Mouse (Mus musculus) heart, embryonic 14.5 days (tissue): ENCODE measurements around the gene Narfl. TPM values are rescaled to one million over a fixed set of nuclear protein-coding genes. Genes with fewer than 3 reads are reported as not detected.

Experiments
- ATAC-seq: fragments of 200-750 bp; cut with Nextera tagmentation; 2 replicates; pipeline ENCODE4 v1.8.0; 2017; ENCODE audit warnings: low read depth, moderate TSS enrichment; ENCODE audit not compliant: insufficient number of reproducible peaks, insufficient read depth, low FRiP score
- H3K27ac ChIP-seq, 2 experiments: fragments of 200-500 bp in 1 of 2; fragments of 300-500 bp in 1 of 2; sonication (generic) in 1 of 2; replicated peaks in 1 of 2; 2 replicates each; pipeline ENCODE4 v1.5.1; 2012 to 2014; ENCODE audit warnings: low read depth in 2 of 2, low read length in 2 of 2, control low read depth in 1 of 2, mild to moderate bottlenecking in 1 of 2, mixed read lengths in 1 of 2; ENCODE audit not compliant: control insufficient read depth in 1 of 2, insufficient read depth in 1 of 2
- H3K27me3 ChIP-seq: fragments of 300-500 bp; sonication (generic); 2 replicates; pipeline ENCODE4 v1.6.1; 2014; ENCODE audit warnings: mild to moderate bottlenecking, low read length, control low read depth; ENCODE audit not compliant: control insufficient read depth, insufficient read depth
- H3K36me3 ChIP-seq: fragments of 300-500 bp; sonication (generic); 2 replicates; pipeline ENCODE4 v1.6.1; 2014; ENCODE audit warnings: mild to moderate bottlenecking, control low read depth, low read length, mixed read lengths; ENCODE audit not compliant: control insufficient read depth, insufficient read depth
- H3K4me1 ChIP-seq, 2 experiments: fragments of 200-500 bp in 1 of 2; fragments of 300-500 bp in 1 of 2; sonication (generic) in 1 of 2; 2 replicates each; pipeline ENCODE4 v1.6.1; 2012 to 2014; ENCODE audit warnings: low read length in 2 of 2, control low read depth in 1 of 2, mixed read lengths in 1 of 2; ENCODE audit not compliant: control insufficient read depth in 2 of 2, insufficient read depth in 2 of 2
- H3K4me2 ChIP-seq: fragments of 300-500 bp; sonication (generic); 2 replicates; pipeline ENCODE4 v1.6.1; 2014; ENCODE audit warnings: mild to moderate bottlenecking, low read length
- H3K4me3 ChIP-seq, 2 experiments: fragments of 200-500 bp in 1 of 2; fragments of 300-500 bp in 1 of 2; sonication (generic) in 1 of 2; 2 replicates each; pipeline ENCODE4 v1.5.1; 2012 to 2014; ENCODE audit warnings: low read length in 2 of 2, mild to moderate bottlenecking in 2 of 2, control low read depth in 1 of 2, low read depth in 1 of 2, moderate library complexity in 1 of 2; ENCODE audit not compliant: control insufficient read depth in 1 of 2, insufficient read depth in 1 of 2
- H3K9ac ChIP-seq: fragments of 300-500 bp; sonication (generic); 2 replicates; pipeline ENCODE4 v1.6.1; 2014; ENCODE audit warnings: mild to moderate bottlenecking, low read length
- H3K9me3 ChIP-seq: fragments of 300-500 bp; sonication (generic); 2 replicates; pipeline ENCODE4 v1.6.1; 2016; ENCODE audit warnings: low read length, control low read depth; ENCODE audit not compliant: control insufficient read depth
- WGBS: fragments of 180-500 bp; shearing (Covaris S2); extraction: QIAGEN DNeasy Blood & Tissue Kit; methylation state at CpG from one replicate; pipeline ENCODE4 v1.1.7; 2014; 5-methylcytosine and 5-hydroxymethylcytosine counted together
- polyA plus RNA-seq: library from polyadenylated mRNA; unstranded; fragments of >200 nt; fragmentation: Nextera tagmentation; extraction: Ambion mirVana; gene quantifications from 2 replicates; pipeline ENCODE4 v1.2.1, GENCODE M21; 2014

The Narfl gene
- polyA plus RNA-seq, 1 experiment from 2014 or later: 37.2 TPM

- Histone ChIP-seq H3K9ac (no peak overlapping the region), H3K9me3 (no peaks in the 10 kb centered on the region), H3K4me2 (no peak overlapping the region), H3K27ac (no peak overlapping the region), H3K36me3 (peaks cover 11% of the 10 kb centered on the region), H3K27me3 (no peaks in the 10 kb centered on the region), H3K4me3 (no peak overlapping the region), H3K4me1 (peaks cover 21 to 36% of the 10 kb centered on the region in 2 experiments)
- WGBS: 81% methylated on average over 13 of the region's 13 CpGs
- no peak for ATAC-seq
Measured at GRCm38 (mm10) chr17:25794197-25794596, 20.6 kb downstream of the Narfl start.

GRCm38 (mm10) chr17:25794998-25795397, 21.4 kb downstream of the Narfl start:
- no peak for ATAC-seq
- Histone ChIP-seq H3K4me1 (peaks cover 21 to 36% of the 10 kb centered on the region in 2 experiments), H3K36me3 (0 out of 2 replicates have a peak, but pooled peaks cover 3% of the 10 kb centered on the region), H3K27me3 (no peaks in the 10 kb centered on the region), H3K27ac (no peak overlapping the region), H3K4me2 (no peak overlapping the region), H3K4me3 (no peak overlapping the region), H3K9me3 (no peaks in the 10 kb centered on the region), H3K9ac (no peak overlapping the region)
- 87% methylated on average over 17 of the region's 17 CpGs for WGBS

- 0 out of 4 replicates have a peak within 1 kb of the TSS, but pooled peaks of 1 of the 2 experiments have one; percentile 24 for H3K27ac ChIP-seq
- peak within 1 kb of the TSS; percentile 61 to 86 for H3K4me3 ChIP-seq
- H3K9ac ChIP-seq: peak within 1 kb of the TSS; percentile 67
- H3K36me3 ChIP-seq: no peaks in the 10 kb centered on the region
- 40% methylated on average over 6 of the region's 6 CpGs for WGBS
- no peaks in the 10 kb centered on the region for H3K9me3 ChIP-seq
- no peak for ATAC-seq
- H3K27me3 ChIP-seq: no peaks in the 10 kb centered on the region
- peaks cover 21 to 36% of the 10 kb centered on the region in 2 experiments for H3K4me1 ChIP-seq
- H3K4me2 ChIP-seq: peak within 1 kb of the TSS; percentile 95
Measured at GRCm38 (mm10) chr17:25795609-25796092, 22.1 kb downstream of the Narfl start, which contains the start of gene AC134908.4. Gene AC134908.4, minus strand, starts transcription at chr17:25795659.

GRCm38 (mm10) chr17:25796211-25796771, 22.7 kb downstream of the Narfl start:
- Histone ChIP-seq H3K4me2 (peak overlapping the region; percentile 95), H3K27me3 (no peaks in the 10 kb centered on the region), H3K9ac (peak overlapping the region; percentile 67), H3K4me3 (peak overlapping the region; percentile 61 to 86), H3K36me3 (no peaks in the 10 kb centered on the region), H3K4me1 (peaks cover 19 to 30% of the 10 kb centered on the region in 2 experiments), H3K9me3 (no peaks in the 10 kb centered on the region), H3K27ac (0 out of 4 replicates have a peak overlapping the region, but pooled peaks of 1 of the 2 experiments have one; percentile 24)
- WGBS: 3% methylated on average over 37 of the region's 37 CpGs
- no peak for ATAC-seq

GRCm38 (mm10) chr17:25796951-25797369, 23.4 kb downstream of the Narfl start, which contains the start of gene Metrn:
Gene Metrn, minus strand, starts transcription at chr17:25797136.
- H3K36me3 ChIP-seq: no peaks in the 10 kb centered on the region
- H3K4me1 ChIP-seq: peaks cover 17 to 25% of the 10 kb centered on the region in 2 experiments
- H3K4me2 ChIP-seq: peak within 1 kb of the TSS; percentile 95
- ATAC-seq: peak; percentile 69
- no peaks in the 10 kb centered on the region for H3K27me3 ChIP-seq
- H3K4me3 ChIP-seq: peak within 1 kb of the TSS; percentile 61 to 86
- peak within 1 kb of the TSS; percentile 67 for H3K9ac ChIP-seq
- H3K27ac ChIP-seq: 0 out of 4 replicates have a peak within 1 kb of the TSS, but pooled peaks of 1 of the 2 experiments have one; percentile 24
- H3K9me3 ChIP-seq: no peaks in the 10 kb centered on the region
- 2% methylated on average over 35 of the region's 35 CpGs for WGBS

GRCm38 (mm10) chr17:25801029-25801428, 27.5 kb downstream of the Narfl start:
- Histone ChIP-seq H3K4me1 (peaks cover 12 to 16% of the 10 kb centered on the region in 2 experiments), H3K9me3 (no peaks in the 10 kb centered on the region), H3K9ac (no peak overlapping the region), H3K36me3 (no peaks in the 10 kb centered on the region), H3K27ac (no peak overlapping the region), H3K27me3 (no peaks in the 10 kb centered on the region), H3K4me2 (no peak overlapping the region), H3K4me3 (no peak overlapping the region)
- no peak for ATAC-seq
- whole genome bisulfite sequencing: 7% methylated on average over 6 of the region's 6 CpGs

GRCm38 (mm10) chr17:25802825-25803517, 29.4 kb downstream of the Narfl start:
- peak; percentile 82 for ATAC-seq
- Histone ChIP-seq H3K4me1 (peaks cover 5 to 9% of the 10 kb centered on the region in 2 experiments), H3K9me3 (no peaks in the 10 kb centered on the region), H3K36me3 (no peaks in the 10 kb centered on the region), H3K27ac (peak overlapping the region in 1 of 2 experiments; percentile 25; a peak in 1 of 4 replicates), H3K27me3 (peaks cover 2% of the 10 kb centered on the region), H3K9ac (no peak overlapping the region), H3K4me3 (no peak overlapping the region), H3K4me2 (peak overlapping the region; percentile 44)
- 12% methylated on average over 10 of the region's 10 CpGs for WGBS
